Mouse (Mus musculus) mammary gland, adult 2 months (tissue): ENCODE measurements around the gene Epha3. TPM values are rescaled to one million over a fixed set of nuclear protein-coding genes. Genes with fewer than 3 reads are reported as not detected.

Experiments
- polyA plus RNA-seq: library from polyadenylated mRNA; depleted of rRNA; stranded (reverse); fragments of >200 nt; gene quantifications from 2 replicates; pipeline ENCODE4 v1.2.3, GENCODE M21; 2012; ENCODE audit warnings: low replicate concordance; rRNA removed

The Epha3 gene
- polyA plus RNA-seq = 2.2 and 2.7 TPM in 2 replicates

GRCm38 (mm10) chr16:63863913-63864330, at the start of gene Epha3:
Gene Epha3, minus strand, starts transcription at chr16:63864175.

